Mouse (Mus musculus): ENCODE measurements at regions not wholly inside any gene's neighbourhood (a gene's known extent, or its start where the extent isn't known, plus 50 kb on each side); places are given as distances from the start of the nearest gene placed in this dataset.
"Not testable (repeated sequence)": the region's sequence is repeated elsewhere in the genome, so short reads cannot be mapped to it uniquely, and the experiment has no call there.

DNA sequence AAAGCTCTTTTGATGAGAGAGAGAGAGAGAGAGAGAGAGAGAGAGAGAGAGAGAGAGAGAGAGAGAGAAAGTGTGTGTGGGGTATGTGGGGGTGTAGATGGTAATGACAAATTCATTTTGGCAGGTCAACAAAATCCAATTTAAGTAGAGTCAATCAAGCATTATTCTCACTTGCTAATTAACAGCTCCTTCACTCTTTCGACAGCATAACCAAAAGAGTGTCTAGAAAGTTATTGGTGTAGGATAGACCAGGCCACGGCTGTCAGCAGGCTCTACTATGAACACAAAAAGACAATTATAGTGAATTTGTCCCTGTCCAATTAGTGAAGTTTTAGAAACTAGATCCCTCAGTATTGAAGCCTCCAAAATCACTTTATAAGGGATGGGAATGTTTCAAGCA is 378.2 kb downstream of the Pcdh20 start:
- WGBS = 31% methylated on average over 2 of the region's 2 CpGs
- Histone ChIP-seq H3K36me3 (ENCODE audit: poor library complexity, severe bottlenecking) (no peaks in the 10 kb centered on the region), H3K4me1 (no peaks in the 10 kb centered on the region), H3K4me3 (no peak overlapping the region), H3K4me2 (no peak overlapping the region), H3K27me3 (no peaks in the 10 kb centered on the region), H3K9me3 (replicated peaks) (no peaks in the 10 kb centered on the region), H3K9ac (no peak overlapping the region), H3K27ac (no peak overlapping the region)
- peak; percentile 83 for ATAC-seq

DNA sequence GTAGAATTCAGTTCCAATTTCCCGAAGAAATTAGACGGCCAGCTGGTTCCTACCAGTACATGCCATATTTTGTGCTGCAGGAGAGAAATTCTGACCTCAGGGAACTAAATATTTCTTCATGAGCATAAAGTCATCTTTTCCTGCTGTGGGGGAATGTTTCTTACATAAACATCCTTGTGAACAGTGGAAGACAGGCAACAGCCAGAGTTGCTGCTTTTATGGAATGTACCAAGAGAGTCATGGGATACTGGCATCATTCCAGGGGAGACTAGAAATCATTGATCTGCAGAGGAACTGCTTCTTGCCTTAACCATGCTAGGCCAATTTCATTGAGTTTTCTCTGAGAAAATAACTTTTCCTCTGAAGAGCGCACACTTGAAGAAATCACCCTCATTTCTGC is 386.3 kb downstream of the Pcdh20 start:
- H3K4me1 ChIP-seq = no peaks in the 10 kb centered on the region
- H3K4me2 ChIP-seq = no peak overlapping the region
- no peak for ATAC-seq
- H3K4me3 ChIP-seq = no peak overlapping the region
- WGBS = 93% methylated on average over 3 of the region's 3 CpGs
- no peaks in the 10 kb centered on the region for H3K27me3 ChIP-seq
- H3K9ac ChIP-seq = no peak overlapping the region
- H3K36me3 ChIP-seq (ENCODE audit: poor library complexity, severe bottlenecking) = no peaks in the 10 kb centered on the region
- H3K9me3 ChIP-seq (replicated peaks) = no peaks in the 10 kb centered on the region
- no peak overlapping the region for H3K27ac ChIP-seq

DNA sequence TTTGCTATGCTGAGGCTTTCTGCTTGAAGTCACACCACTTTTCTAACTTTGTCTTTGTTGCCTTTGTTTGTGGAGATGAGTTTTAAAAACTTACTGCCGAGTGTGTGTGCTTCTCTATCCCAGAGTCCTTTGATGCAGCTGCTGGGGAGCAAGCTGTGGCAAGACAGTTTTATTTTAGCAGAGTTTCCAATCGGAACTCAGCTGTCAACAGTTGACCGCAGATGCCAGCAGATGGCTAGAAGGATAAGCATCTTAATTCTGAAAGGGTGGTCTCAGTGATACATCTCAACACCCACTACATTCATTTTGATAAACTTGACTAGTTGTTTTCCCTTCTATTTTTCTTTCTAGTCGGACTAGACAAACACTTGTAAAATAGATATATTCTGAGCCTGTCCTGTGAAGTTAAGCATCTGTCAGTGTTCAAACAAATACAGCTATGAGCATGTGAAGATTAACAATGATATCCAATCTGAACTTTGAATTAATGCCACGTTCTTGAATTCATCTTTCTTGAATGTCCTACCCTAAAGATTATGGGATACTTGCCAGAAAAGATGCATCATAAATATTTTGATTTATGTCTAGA is 398.2 kb downstream of the Pcdh20 start:
- WGBS = 75% methylated on average over 5 of the region's 5 CpGs

DNA sequence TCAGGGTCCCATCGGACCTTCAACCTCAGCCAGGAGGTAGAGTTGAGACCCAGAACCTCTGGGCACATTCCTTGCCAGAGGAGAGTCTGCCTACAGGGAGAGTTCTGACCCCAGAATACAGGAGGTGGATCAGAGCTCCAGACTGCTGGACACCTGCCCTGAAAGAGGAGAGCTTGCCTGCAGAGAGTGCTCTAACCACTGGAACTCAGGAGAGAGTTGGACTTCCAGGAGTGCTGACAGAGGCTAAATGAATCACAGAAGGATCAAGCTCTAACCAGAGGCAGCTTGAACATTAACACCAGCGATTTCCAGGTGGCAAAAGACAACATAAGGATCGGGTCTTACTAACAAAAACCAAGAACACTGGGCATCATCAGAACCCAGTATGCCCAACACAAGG is 423.6 kb downstream of the Pcdh20 start:
- ATAC-seq, H3K27me3 ChIP-seq: not testable (repeated sequence)
- WGBS = 89% methylated on average over 3 of the region's 3 CpGs

More for the DNA sequence above, 398.2 kb downstream of the Pcdh20 start:
- Histone ChIP-seq H3K4me1 (no peaks in the 10 kb centered on the region), H3K36me3 (ENCODE audit: poor library complexity, severe bottlenecking) (no peaks in the 10 kb centered on the region), H3K27ac (no peak overlapping the region), H3K27me3 (no peaks in the 10 kb centered on the region), H3K9me3 (replicated peaks) (no peaks in the 10 kb centered on the region), H3K4me2 (no peak overlapping the region), H3K9ac (no peak overlapping the region), H3K4me3 (no peak overlapping the region)
- no peak for ATAC-seq

DNA sequence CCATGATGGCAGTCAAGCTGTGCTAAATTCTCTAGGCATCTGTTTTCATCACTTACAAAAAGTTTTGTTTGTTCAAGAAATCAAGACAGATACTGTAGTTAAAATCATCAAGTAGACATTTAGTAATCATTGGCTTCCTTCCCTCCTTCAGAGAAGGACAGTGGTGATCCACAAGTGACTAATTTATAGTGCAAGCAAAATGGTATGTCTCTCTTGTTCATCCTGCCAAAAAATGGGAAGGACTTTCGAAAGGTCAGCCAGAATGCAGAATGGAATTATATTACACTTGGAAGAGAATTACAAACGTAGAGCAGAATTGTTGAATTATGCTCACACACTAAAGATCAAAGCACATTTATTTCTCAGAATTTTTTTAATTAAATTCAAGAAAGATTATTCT is 457.3 kb downstream of the Pcdh20 start:
- no peak overlapping the region for H3K27ac ChIP-seq
- no peak overlapping the region for H3K4me2 ChIP-seq
- H3K4me1 ChIP-seq = no peaks in the 10 kb centered on the region
- H3K9ac ChIP-seq = no peak overlapping the region
- no peak overlapping the region for H3K4me3 ChIP-seq
- ATAC-seq = no peak
- WGBS = 72% methylated on average over 2 of the region's 2 CpGs
- no peaks in the 10 kb centered on the region for H3K36me3 ChIP-seq (ENCODE audit: poor library complexity, severe bottlenecking)
- H3K9me3 ChIP-seq (replicated peaks) = no peaks in the 10 kb centered on the region
- no peaks in the 10 kb centered on the region for H3K27me3 ChIP-seq

More for the DNA sequence above, 423.6 kb downstream of the Pcdh20 start:
- not testable (repeated sequence) for H3K4me2 ChIP-seq; H3K9ac ChIP-seq; H3K4me1 ChIP-seq; H3K36me3 ChIP-seq (ENCODE audit: poor library complexity, severe bottlenecking); H3K27ac ChIP-seq; H3K4me3 ChIP-seq; H3K9me3 ChIP-seq (replicated peaks)

DNA sequence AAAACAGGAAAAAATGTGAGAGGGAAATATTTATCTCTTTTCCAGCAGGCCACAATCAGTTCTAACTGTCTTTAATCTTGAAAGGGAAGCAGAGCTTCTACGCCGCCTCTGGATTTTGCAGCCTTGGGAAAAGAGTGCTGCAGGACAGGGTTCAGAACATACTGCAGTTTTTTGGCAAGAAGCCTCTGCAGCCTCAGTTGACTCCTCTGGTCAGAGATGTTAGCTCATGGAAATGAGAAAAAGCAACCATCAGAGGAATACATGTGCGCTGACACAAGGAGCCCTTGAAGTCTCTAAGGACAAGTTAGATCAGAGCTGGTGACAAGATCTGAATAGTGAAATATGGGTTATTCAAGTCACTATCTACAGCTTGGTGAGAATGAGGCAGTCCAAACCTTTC is 458.0 kb downstream of the Pcdh20 start:
- no peak for ATAC-seq
- no peaks in the 10 kb centered on the region for H3K36me3 ChIP-seq (ENCODE audit: poor library complexity, severe bottlenecking)
- H3K4me1 ChIP-seq = no peaks in the 10 kb centered on the region
- H3K27ac ChIP-seq = no peak overlapping the region
- H3K4me2 ChIP-seq = no peak overlapping the region
- H3K9me3 ChIP-seq (replicated peaks) = no peaks in the 10 kb centered on the region
- WGBS = 97% methylated on average over 3 of the region's 3 CpGs
- no peak overlapping the region for H3K4me3 ChIP-seq
- H3K9ac ChIP-seq = no peak overlapping the region
- H3K27me3 ChIP-seq = no peaks in the 10 kb centered on the region

DNA sequence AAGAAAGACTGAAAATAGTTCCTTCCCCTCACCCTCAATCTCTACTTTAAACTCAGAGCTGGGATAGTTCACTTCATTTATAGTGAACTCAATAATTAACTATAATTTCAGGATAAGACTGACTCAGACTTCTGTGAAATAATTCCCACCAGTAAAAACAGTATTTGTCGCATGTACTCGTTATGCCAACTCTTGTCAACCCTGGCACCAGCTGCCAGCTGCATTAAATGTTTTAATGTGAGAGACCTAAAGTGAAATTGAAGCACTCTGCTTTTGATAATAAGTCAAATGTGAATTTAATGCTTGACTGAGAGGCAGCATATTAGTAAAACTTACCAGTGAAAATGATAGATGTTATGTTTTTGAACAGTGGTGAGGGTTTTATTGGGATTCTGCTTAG is 474.6 kb downstream of the Pcdh20 start:
- no peaks in the 10 kb centered on the region for H3K4me1 ChIP-seq
- H3K36me3 ChIP-seq (ENCODE audit: poor library complexity, severe bottlenecking) = no peaks in the 10 kb centered on the region
- 0 out of 2 replicates have a peak, but pooled peaks have one; percentile 27 for ATAC-seq
- no peaks in the 10 kb centered on the region for H3K27me3 ChIP-seq
- no peaks in the 10 kb centered on the region for H3K9me3 ChIP-seq (replicated peaks)
- H3K4me2 ChIP-seq = no peak overlapping the region
- H3K27ac ChIP-seq = no peak overlapping the region
- 69% methylated on average over 2 of the region's 2 CpGs for WGBS
- H3K9ac ChIP-seq = no peak overlapping the region
- no peak overlapping the region for H3K4me3 ChIP-seq

Data from forebrain, embryonic 13.5 days (tissue).